Mouse (Mus musculus): Measurements from ENCODE around the gene Emc1. TPM values are rescaled to one million over a fixed set of nuclear protein-coding genes. Genes with fewer than 3 reads are reported as not detected.
A peak's percentile ranks its signal among the peaks of the same experiment; 100 is the strongest.

The Emc1 gene
- total RNA-seq (2015; ENCODE audit: low replicate concordance), result 8.0 and 14.4 TPM in 2 replicates
- 23.4 and 42.7 TPM in 2 replicates for total RNA-seq (2017; ENCODE audit: low replicate concordance)

DNA sequence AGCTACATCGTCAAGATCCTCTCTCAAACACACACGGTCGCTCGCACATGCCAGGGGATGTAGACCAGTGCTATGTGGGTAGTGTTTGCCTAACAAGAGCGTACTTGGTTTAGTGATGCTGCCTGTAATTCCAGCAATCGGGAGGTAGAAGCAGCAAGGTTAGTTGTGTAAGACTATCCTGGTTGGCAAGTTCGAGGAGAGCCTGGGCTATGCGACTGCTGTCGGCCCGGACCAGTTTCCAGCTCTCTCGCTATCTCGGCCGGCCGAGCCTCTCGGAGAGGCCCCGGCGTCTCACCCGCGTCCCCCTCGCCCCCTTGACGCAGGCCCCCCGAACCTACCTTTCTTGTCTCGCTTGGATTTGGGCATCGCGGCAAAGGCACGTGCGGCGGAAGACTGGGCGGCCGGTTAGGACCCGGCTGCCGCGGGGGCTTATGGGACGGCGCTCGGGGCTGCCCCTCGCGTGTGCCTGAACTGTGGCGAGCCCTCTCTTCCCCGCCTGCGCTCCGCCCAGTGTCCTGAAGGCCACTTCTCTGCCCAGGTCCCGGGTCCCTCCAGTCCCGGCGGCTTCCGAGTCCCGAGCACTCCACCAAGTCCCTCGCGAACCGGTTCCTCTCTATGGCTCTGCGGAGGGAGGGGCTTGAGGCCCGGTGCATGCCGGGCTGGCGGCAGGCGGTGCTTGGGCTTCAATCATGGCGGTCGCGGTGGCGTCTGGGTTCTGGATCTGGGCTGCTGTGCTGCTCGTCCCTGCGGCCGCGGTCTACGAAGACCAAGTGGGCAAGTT is at the start of gene Emc1, which contains the start of the genes Mrto4 and Ubr4:
Emc1 (plus strand) TSS at position 657 of the 781 bp plus-strand sequence.
Mrto4 (minus strand) TSS at position 646 of the 781 bp plus-strand sequence.
Ubr4 (plus strand) TSS at position 679 of the 781 bp plus-strand sequence.
- ATAC-seq (replicated peaks; ENCODE audit: low FRiP score, poor library complexity, severe bottlenecking), result peak; percentile 98

DNA sequence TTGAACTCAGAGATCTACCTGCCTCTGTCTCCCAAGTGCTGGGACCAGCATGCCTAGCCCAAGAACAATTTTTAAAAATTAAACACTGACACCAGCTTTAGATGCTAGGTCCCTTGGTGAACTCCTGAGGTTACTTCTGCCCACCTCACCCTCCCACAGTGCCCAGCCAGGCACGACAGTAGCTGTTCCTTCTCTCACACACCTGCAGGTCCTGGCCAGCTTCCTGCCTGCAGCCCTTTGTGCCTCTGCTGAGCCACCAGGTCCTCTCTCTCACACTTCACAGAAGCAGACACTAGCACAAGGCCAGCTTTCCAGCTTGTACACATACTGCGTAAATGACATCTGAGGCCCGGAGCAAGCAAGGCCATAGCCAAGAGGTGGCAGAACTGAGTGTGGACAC is 46.9 kb upstream of the Emc1 start:
- ATAC-seq (replicated peaks; ENCODE audit: low FRiP score, poor library complexity, severe bottlenecking), result no peak

DNA sequence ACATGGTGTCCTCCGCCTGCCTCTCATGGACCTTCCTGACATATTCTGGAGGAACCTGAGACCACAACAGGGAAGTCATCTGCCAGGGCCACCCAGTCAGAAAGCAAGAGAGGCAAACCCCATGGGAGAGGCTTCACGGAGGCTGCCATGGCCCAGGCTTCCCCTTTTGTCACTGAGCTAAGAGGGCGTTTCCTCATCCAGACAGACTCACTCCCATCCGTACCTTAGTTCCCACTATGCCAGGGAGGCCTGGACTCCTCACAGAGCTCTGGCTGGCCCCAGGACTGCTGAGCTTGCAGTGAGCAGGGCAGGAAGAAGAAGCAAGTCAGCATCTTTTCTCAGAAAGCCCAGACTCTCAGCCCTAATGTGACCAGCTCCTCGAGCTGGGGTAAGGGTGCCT is 44.5 kb upstream of the Emc1 start:
- no peak for ATAC-seq (replicated peaks; ENCODE audit: low FRiP score, poor library complexity, severe bottlenecking)

DNA sequence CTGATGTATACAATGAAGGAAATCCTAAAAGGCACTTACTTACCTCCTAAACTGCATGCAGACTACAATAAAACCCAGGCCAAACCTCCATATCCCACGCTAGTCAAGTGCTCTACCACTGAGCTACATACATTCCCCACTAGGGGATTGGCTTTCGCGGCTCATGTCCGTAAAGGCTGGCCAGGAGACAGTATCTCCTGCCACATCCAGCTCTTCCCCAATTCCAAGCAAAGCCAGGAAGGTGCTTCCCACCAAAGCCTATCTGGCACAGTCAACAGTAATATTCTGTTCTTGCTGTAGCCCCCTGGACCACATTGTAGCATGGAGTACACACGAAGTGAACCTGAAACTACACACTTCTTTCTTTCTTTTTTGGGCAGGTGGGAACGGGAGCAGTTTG is 42.7 kb upstream of the Emc1 start:
- ATAC-seq (replicated peaks; ENCODE audit: low FRiP score, poor library complexity, severe bottlenecking), result no peak

DNA sequence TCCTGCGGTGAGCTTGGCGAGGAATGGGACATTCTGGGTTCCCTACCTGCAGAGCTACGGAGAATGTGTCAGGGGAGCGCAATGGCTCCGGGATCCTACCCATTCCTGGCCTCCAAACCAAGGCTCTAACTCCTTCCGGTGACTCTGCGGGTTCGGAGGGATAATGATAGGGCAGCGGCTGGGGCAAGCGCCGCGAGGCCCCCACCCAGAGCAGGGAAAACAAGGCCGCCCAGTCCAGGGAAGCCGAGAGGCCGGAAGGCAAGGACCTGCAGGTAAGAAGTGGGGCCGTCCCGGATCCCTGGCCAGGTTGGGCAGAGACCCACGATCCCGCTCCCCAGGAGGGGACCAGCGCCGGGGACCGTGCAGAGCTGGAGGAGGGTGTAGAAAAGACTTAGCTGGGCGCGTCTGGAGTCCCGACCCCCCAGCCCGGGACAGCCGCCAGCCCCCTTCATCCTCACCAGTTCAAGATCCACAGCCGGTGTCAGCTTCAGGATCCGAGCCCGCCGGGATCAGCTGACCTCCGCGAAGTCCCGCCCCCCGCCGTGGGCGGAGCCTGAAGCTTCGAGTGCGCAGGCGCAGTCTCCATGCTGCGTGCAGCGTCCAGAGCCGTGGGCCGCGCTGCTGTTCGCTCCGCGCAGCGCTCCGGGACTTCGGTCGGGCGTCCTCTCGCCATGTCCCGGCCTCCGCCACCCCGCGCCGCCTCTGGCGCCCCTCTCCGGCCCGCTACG is 42.1 kb upstream of the Emc1 start, which contains the start of the genes Pqlc2 and Akr7a5:
Pqlc2 (minus strand) TSS at position 538 of the 728 bp plus-strand sequence.
Akr7a5 (plus strand) TSS at position 574 of the 728 bp plus-strand sequence.
- peak; percentile 93 for ATAC-seq (replicated peaks; ENCODE audit: low FRiP score, poor library complexity, severe bottlenecking)

DNA sequence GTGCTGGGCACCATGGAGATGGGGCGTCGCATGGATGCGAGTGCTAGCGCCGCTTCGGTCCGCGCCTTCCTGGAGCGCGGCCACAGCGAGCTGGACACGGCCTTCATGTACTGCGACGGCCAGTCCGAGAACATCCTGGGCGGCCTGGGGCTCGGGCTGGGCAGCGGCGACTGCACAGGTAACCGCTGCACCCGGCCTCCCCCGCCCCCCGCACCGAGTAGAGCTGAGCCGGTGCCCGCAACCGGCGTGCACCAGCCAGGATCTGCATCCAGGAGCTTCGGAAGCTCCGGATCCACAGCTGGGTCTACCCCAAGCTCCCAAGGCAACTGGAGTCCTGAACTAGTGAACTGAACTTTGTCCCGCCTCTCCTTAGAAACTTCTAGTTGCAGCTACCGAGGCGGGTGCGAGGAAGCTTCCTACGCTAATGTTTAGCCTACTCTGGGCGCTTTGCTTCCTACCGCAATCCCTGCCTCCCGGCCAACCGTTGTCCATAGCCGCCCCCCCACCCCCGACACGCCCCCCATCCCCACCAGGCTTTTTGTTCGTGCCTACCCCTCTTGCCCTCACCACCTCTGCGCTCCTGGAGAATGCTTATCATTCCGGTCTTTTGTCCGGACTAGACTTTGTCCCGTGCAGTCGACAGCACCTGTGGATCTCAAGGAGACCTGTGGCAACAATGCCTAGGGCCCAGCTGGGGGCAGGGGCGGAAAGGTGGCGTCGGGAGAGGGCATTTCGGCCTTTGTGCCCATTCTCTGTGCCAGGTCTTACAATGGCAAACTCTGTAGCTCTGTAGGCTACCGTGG is 41.3 kb upstream of the Emc1 start:
- ATAC-seq (replicated peaks; ENCODE audit: low FRiP score, poor library complexity, severe bottlenecking), result no peak

DNA sequence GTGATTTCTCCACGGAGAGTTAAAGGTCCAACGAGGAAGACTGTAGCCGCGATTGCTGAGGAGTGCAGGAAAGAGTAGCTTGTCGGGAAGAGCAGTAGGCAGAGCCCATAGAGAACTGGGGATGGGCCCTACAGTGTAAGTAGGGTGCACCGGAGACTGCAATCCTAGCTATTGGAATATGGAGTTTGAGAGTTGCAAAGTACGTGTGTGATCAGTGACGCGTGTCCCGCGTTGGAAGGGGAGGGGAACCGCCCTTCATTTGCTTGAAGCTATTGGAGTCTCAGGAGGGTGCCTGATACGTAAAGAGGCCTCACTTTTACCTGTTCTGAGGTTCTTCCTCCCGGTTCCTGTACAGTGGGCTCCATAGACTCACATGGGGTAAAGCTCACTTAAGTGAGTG is 40.7 kb upstream of the Emc1 start:
- no peak for ATAC-seq (replicated peaks; ENCODE audit: low FRiP score, poor library complexity, severe bottlenecking)

DNA sequence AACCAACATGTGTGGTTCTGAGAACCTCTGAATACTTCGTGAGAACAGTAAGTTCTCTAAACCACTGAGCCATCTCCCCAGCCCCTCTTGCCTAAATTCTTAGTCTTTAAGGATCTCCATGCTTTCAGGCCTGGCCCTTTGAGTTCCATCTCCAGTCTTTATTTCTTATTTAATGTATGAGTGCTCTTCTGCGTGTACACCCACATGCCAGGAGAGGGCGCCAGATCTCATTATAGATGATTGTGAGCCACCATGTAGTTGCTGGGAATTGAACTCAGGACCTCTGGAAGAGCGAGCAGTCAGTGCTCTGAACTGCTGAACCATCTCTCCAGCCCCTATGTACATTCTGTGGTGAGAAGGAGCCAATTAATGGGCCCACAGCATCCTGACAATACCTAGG is 39.8 kb upstream of the Emc1 start:
- ATAC-seq (replicated peaks; ENCODE audit: low FRiP score, poor library complexity, severe bottlenecking), result no peak

DNA sequence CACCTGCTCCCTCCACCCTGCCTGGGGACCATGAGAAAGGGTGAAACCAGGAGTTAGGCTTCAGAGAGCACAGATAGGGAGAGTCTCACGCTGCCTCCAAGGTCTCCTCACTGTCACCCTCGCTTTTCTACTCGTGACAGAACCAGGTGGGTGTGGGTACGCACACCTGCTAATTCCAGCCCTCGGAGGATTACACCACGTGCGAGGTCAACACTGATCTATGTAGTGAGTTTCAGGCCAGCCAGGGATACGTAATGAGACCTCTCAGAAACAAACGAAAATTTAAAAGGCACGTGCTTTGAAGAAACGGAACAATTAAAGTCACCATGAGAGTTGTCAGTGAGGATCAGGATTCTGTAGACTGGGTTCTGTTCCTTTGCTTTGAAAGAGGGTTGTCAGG is 33.9 kb upstream of the Emc1 start:
- no peak for ATAC-seq (replicated peaks; ENCODE audit: low FRiP score, poor library complexity, severe bottlenecking)

DNA sequence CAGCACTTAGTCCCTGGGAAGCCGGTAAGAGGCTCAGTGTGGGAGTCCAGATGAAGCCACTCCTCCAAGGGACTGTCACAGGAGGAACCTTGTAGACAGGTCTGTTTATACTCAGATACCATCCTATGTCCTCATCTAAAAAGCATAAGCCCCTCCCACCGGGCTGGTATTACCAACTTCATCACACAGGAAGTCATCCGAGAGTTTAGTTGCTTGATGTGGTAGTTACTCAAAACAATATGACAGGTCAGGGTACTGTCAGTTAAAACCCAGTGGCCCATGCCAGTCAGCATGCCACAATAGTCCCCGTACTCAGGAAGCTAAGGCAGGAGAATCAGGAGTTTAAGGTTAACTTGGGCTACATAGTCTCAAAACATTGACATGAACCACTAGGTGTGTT is 32.6 kb upstream of the Emc1 start:
- ATAC-seq (replicated peaks; ENCODE audit: low FRiP score, poor library complexity, severe bottlenecking), result no peak

DNA sequence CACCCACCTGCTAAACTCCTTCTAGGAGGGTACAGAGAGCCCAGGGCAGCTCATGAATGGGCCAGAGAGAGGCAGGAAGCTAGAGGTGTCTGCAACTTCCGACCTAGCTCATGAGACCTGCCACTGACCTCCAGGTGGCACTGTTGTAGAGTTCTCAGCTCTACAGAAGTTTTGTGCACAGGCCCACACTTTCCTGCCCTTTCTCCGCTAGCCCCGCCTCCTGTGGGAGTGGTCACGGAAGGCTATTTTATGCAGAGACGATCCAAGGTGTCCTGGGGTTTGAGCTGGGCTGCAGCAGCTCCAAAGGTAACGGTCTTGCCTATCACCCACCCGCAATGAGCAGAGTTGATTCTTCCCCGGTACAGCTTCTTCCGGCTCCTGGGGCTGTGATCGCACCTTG is 21.8 kb upstream of the Emc1 start:
- peak; percentile 94 for ATAC-seq (replicated peaks; ENCODE audit: low FRiP score, poor library complexity, severe bottlenecking)

DNA sequence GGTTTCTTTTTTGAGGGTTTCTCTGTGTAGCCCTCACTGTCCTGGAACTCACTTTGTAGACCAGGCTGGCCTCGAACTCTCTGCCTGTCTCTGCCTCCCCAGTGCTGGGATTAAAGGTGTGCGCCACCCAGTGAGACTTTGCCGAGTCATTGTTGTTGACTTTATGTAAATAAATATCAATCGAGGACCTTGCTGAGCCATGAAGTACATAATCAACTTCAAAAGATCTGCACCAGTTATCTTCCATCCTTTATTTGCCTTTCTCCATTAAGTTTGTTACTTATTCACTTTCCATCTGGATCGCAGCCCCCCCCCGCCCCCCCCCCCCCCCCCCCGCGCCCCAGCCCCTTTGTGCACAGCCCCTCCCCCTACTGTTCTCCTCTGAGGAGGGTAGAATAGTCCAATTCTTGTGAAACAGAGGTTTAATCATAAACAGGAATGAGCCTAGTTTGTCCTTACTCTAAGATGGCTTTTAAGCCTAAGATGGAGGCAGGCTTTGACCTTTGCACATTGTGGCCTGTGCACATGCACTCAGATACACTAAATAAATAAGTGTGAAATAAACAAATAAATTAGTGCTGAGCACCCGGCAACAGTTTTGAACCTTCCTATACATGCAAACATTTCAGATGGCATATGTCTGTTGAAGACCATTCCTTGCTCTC is 17.6 kb upstream of the Emc1 start:
- ATAC-seq (replicated peaks; ENCODE audit: low FRiP score, poor library complexity, severe bottlenecking), result no peak

DNA sequence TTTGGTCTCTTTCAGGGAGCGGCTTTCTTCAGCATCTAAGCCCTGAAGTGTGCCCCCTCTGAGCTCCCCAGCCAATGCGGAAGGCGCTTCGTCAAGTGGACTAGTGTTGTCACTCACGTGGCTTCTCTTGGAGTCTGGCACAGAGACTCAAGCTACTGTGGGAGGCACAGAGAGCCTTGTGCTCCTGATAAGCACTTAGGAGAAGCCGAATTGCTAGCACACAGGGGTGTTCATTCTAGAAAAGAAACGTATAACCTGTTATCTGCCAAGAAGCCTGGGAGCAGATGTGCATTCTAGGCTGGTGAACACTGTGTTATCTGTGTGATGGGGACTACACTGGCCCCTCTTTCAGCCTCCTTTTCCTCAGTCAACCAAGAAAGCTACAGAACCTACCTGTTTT is 16.9 kb upstream of the Emc1 start:
- peak; percentile 60 for ATAC-seq (replicated peaks; ENCODE audit: low FRiP score, poor library complexity, severe bottlenecking)

DNA sequence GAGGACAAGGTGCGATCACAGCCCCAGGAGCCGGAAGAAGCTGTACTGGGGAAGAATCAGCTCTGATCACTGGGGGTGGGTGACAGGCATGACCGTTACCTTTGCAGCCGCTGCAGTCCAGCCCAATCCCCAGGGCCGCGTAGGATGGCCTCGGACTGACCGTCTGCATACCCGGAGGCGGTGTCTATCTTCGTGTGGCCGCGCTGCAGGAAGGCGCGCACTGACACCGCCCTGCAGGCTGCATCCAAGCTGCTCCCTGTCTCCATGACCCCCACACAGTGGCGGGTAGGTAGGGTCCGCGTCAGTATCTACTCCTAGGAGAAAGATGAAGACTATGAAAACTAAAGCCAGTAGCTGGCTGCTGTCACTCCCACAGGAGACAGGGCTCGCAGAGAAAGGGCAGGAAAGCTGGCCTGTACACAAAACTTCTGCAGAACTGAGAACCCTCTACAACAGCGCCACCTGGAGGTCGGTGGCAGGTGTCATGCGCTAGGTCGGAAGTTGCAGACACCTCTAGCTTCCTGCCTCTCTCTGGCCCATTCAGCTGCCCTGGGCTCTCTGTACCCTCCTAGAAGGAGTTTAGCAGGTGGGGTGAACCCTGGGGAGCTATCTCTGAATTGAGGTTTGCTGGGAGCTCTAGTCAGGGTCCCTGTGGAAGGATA is 15.4 kb upstream of the Emc1 start:
- ATAC-seq (replicated peaks; ENCODE audit: low FRiP score, poor library complexity, severe bottlenecking), result peak; percentile 81

DNA sequence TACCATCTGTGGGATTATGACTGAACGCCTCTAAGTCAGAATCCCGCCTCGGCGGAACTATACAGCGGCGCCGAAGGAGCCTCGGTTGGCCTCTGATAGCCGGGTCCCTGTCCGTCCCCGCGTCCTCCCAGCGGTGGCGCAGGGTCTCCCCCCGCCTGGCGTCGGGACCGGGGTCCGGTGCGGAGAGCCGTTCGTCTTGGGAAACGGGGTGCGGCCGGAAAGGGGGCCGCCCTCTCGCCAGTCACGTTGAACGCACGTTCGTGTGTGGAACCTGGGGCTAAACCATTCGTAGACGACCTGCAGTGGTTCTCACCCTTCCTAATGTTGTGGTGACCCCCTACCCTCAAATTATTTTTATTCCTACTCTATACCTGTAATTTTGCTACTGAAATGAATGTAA is 14.2 kb upstream of the Emc1 start:
- ATAC-seq (replicated peaks; ENCODE audit: low FRiP score, poor library complexity, severe bottlenecking), result no peak

DNA sequence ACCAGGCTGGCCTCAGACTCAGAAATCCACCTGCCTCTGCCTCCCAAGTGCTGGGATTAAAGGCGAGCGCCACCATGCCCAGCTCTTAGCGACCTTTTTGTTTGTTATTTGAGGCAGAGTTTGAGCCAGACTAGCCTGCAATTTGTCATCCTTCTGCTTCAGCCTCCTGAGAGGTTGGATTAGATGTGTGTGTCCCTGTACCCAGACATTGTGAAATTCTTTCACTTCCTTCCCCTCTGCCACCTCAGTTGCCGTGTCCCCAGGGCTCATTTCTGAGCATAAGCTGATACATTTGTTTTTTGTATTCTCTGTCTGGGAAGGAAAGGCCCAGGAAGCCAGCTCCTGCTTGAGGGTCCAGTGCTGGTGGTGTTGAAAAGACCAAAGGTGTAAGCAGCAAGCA is 11.6 kb upstream of the Emc1 start:
- ATAC-seq (replicated peaks; ENCODE audit: low FRiP score, poor library complexity, severe bottlenecking), result no peak

DNA sequence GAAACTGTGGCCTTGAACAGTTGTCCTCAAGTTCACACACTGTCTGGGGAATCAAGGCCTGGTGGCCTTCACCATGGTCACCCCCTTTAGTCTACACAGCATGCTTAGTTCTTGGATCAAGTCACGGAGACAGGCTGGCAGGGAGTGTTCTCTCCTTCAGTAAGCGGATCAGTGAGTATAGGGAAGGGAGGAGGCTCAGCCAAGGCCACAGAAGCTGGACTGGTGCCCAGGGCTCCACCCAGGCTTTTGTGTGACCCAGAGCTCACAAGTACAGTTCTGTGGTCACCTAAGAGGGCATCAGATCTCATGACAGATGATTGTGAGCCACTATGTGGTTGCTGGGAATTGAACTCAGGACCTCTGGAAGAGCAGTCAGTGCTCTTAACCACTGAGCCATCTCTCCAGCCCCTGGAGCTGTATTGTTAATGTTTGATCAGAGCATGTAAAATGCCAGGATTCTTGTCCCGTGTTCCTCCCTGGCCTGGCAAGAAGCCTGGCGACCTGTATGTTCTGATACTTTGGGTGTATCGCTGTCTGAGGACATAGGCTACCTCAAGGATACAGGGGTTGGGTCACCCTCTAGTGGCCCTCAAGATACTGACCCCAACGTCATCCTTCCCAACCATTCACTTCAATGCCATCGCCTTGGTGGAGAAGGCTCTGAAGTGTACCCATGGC is 10.7 kb upstream of the Emc1 start:
- peak; percentile 39 for ATAC-seq (replicated peaks; ENCODE audit: low FRiP score, poor library complexity, severe bottlenecking)

DNA sequence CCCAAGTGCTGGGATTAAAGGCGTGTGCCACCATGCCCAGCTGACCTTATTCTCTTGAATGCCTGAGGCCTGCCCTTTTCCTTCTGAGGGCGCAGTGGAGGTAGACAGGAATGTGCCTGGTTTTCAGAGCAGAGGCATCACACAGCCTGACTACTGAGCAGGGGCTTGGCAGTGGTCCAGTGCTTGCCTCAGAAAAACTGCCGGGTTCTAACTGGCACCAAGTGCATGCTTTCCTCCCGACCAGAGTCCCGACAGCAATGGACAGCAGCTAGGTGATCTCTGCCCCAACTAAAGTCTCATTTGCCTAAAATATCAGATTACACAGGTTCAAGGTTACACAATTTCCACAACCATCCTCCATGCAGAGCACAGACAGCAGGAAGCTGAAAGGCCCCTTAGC is 8.7 kb upstream of the Emc1 start:
- ATAC-seq (replicated peaks; ENCODE audit: low FRiP score, poor library complexity, severe bottlenecking), result no peak

All from erythroid progenitor cell, adult 5-6 weeks (primary cell).